Mouse (Mus musculus): ENCODE results near the gene Taf1b.
A peak's percentile ranks its signal among the peaks of the same experiment; 100 is the strongest.

- peak; percentile 37; the same call in 1 of the 2 replicates for TF ChIP-seq CTCF (IDR thresholded peaks at IDR 0.05; ENCODE audit: insufficient read depth, low read depth, low read length)
- TF ChIP-seq POLR2A (IDR thresholded peaks at IDR 0.05; ENCODE audit: insufficient read depth, low read depth, low read length), result no peak
Observed at GRCm38 (mm10) chr12:24603266-24603665, 105.1 kb downstream of the Taf1b start.
